Mouse (Mus musculus) intestine, embryonic 15.5 days (tissue): Measurements from ENCODE around the gene Tmem179b. TPM values are rescaled to one million over a fixed set of nuclear protein-coding genes. Genes with fewer than 3 reads are reported as not detected.

Source experiments
- ATAC-seq: fragments of 200-750 bp; cut with Nextera tagmentation; 2 replicates; pipeline ENCODE4 v1.8.0; 2017; ENCODE audit warnings: moderate TSS enrichment, moderate library complexity
- H3K27ac ChIP-seq: fragments of 300-500 bp; sonication (generic); 2 replicates; pipeline ENCODE4 v1.5.1; 2015; ENCODE audit warnings: mild to moderate bottlenecking, inconsistent platforms
- H3K27me3 ChIP-seq: fragments of 300-500 bp; sonication (generic); replicated peaks from 2 replicates; pipeline ENCODE4 v1.6.1; 2015; ENCODE audit warnings: inconsistent platforms
- H3K36me3 ChIP-seq: fragments of 300-500 bp; sonication (generic); 2 replicates; pipeline ENCODE4 v1.6.1; 2015; ENCODE audit warnings: inconsistent platforms
- H3K4me1 ChIP-seq: fragments of 300-500 bp; sonication (generic); replicated peaks from 2 replicates; pipeline ENCODE4 v1.6.1; 2015; ENCODE audit warnings: inconsistent platforms
- H3K4me2 ChIP-seq: fragments of 300-500 bp; sonication (generic); replicated peaks from 2 replicates; pipeline ENCODE4 v1.6.1; 2015; ENCODE audit warnings: mild to moderate bottlenecking, inconsistent platforms
- H3K4me3 ChIP-seq: fragments of 300-500 bp; sonication (generic); replicated peaks from 2 replicates; pipeline ENCODE4 v1.5.1; 2015; ENCODE audit warnings: inconsistent platforms
- H3K9ac ChIP-seq: fragments of 300-500 bp; sonication (generic); 2 replicates; pipeline ENCODE4 v1.6.1; 2015; ENCODE audit warnings: inconsistent platforms
- H3K9me3 ChIP-seq: fragments of 300-500 bp; sonication (generic); 2 replicates; pipeline ENCODE4 v1.6.1; 2016; ENCODE audit warnings: inconsistent platforms
- WGBS: fragments of 180-500 bp; shearing (Covaris S2); methylation state at CpG from one replicate; pipeline ENCODE4 v1.1.7; 2015; 5-methylcytosine and 5-hydroxymethylcytosine counted together
- polyA plus RNA-seq: library from polyadenylated mRNA; unstranded; fragments of >200 nt; fragmentation: Nextera tagmentation; extraction: Ambion mirVana; gene quantifications from 2 replicates; pipeline ENCODE4 v1.2.1, GENCODE M21; 2015

Tmem179b gene
- polyA plus RNA-seq, 1 experiment from 2014 or later = 90.4 TPM

GRCm38 (mm10) chr19:8772996-8773395 lies 1.3 kb downstream of the Tmem179b start:
- Histone ChIP-seq H3K9ac (peak overlapping the region; percentile 84), H3K36me3 (0 out of 2 replicates have a peak, but pooled peaks cover 8% of the 10 kb centered on the region), H3K27ac (peak overlapping the region; percentile 100; the same call in 1 of the 2 replicates), H3K4me1 (peaks cover 22% of the 10 kb centered on the region), H3K4me3 (peak overlapping the region; percentile 59), H3K9me3 (no peaks in the 10 kb centered on the region), H3K4me2 (peak overlapping the region; percentile 90), H3K27me3 (no peaks in the 10 kb centered on the region)
- WGBS = 77% methylated on average over 5 of the region's 5 CpGs
- ATAC-seq = no peak

DNA sequence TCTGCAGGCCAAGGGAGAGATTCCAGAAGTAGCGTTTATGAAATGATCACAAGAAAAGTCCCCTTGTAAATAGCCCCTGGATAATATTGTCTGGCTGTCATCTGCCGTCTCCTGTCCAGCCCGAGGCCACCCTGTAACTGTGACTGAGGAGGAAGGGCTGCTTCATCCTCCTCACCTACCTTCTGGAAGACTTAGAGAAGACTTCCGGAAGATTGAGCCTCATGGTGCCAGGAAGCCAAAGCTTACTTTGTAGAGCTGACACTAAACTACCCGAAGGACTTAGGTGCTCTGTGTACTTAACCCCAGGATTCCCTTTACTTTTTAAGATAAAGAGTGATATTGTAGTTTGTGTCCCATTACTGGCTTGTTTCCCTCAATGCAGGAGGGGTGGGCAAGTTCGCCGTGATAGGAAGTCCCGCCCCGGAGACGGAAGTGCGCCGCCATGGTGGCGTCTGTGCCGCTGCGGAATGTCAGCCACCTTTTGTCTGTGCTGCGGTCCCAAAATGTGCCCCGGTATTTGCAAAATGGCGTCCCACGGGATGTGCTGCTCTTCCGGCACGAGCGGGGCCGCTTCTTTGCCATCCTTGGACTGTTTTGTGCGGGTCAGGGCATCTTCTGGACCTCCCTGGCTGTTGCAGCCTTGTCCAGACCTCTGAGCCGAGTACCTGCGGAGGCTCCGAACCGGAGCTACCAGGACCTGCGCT lies 3.5 kb downstream of the Tmem179b start, which contains the start of gene Tmem223:
Gene Tmem223, plus strand, starts transcription at position 430 of the 704 bp plus-strand sequence.
- H3K9me3 ChIP-seq = no peaks in the 10 kb centered on the region
- H3K9ac ChIP-seq = peak within 1 kb of the TSS; percentile 91
- WGBS = 21% methylated on average over 29 of the region's 29 CpGs
- peak; percentile 63 for ATAC-seq
- peak within 1 kb of the TSS; percentile 86 for H3K27ac ChIP-seq
- peaks cover 22% of the 10 kb centered on the region for H3K4me1 ChIP-seq
- peaks cover 27% of the 10 kb centered on the region for H3K36me3 ChIP-seq
- H3K27me3 ChIP-seq = no peaks in the 10 kb centered on the region
- H3K4me3 ChIP-seq = peak within 1 kb of the TSS; percentile 73
- peak within 1 kb of the TSS; percentile 67 for H3K4me2 ChIP-seq

GRCm38 (mm10) chr19:8765562-8765961 lies 8.7 kb downstream of the Tmem179b start:
- Histone ChIP-seq H3K9ac (no peak overlapping the region), H3K9me3 (no peaks in the 10 kb centered on the region), H3K27ac (no peak overlapping the region), H3K4me2 (no peak overlapping the region), H3K4me3 (no peak overlapping the region), H3K27me3 (no peaks in the 10 kb centered on the region), H3K4me1 (0 out of 2 replicates have a peak, but pooled peaks cover 3% of the 10 kb centered on the region), H3K36me3 (peaks cover 55% of the 10 kb centered on the region)
- no peak for ATAC-seq
- 98% methylated on average over 9 of the region's 9 CpGs for WGBS

DNA sequence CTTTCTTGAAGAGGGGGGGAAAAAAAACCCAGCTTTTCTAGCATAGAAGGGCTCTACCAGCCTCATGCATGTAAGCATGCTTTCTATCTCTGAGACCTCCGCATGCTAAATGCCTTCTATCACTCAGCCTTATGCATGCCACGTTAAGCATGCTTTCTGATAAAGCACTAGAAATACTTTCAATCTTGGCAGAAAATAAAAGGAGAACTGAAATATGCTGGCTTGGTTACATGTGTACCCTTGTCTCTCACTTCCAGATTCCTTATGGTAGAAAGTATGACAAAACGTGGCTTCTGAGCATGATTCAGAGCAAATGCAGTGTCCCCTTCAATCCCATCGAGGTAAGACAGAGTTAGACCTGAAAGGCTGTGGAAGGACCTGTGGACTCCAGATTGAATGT lies 11.0 kb downstream of the Tmem179b start:
- H3K36me3 ChIP-seq = peaks cover 50% of the 10 kb centered on the region

DNA sequence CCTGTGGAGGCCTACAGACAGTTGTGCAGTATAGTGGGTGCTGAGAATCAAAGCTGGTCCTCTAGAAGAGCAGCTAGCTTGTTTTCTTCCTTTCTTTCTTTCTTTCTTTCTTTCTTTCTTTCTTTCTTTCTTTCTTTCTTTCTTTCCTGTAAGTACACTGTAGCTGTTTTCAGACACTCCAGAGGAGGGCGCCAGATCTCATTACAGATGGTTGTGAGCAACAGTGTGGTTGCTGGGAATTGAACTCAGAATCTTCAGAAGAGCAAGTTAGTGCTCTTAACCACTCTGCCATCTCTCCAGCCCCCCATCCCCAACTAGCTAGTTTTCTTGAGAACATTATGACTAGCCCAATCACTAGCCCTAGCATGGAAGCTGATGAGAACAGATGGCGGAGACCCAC lies 13.5 kb downstream of the Tmem179b start:
- Histone ChIP-seq H3K27me3 (no peaks in the 10 kb centered on the region), H3K9me3 (no peaks in the 10 kb centered on the region), H3K4me1 (peaks cover 7% of the 10 kb centered on the region; the same call in 1 of the 2 replicates), H3K9ac (no peak overlapping the region), H3K27ac (no peak overlapping the region), H3K4me3 (no peak overlapping the region), H3K36me3 (peaks cover 29% of the 10 kb centered on the region), H3K4me2 (no peak overlapping the region)
- ATAC-seq = no peak
- 96% methylated on average over 2 of the region's 2 CpGs for WGBS

More for the DNA sequence above, 11.0 kb downstream of the Tmem179b start:
- Histone ChIP-seq H3K9me3 (no peaks in the 10 kb centered on the region), H3K27ac (no peak overlapping the region), H3K27me3 (no peaks in the 10 kb centered on the region), H3K4me2 (no peak overlapping the region), H3K4me3 (no peak overlapping the region), H3K9ac (no peak overlapping the region), H3K4me1 (peaks cover under 1% of the 10 kb centered on the region; the same call in 1 of the 2 replicates)
- WGBS = 95% methylated on average over 4 of the region's 4 CpGs
- ATAC-seq = no peak

- Histone ChIP-seq H3K4me2 (peak overlapping the region; percentile 70; the same call in 1 of the 2 replicates), H3K4me3 (no peak overlapping the region), H3K27me3 (no peaks in the 10 kb centered on the region), H3K27ac (no peak overlapping the region), H3K36me3 (peaks cover 19% of the 10 kb centered on the region), H3K4me1 (peaks cover 9% of the 10 kb centered on the region; the same call in 1 of the 2 replicates), H3K9ac (no peak overlapping the region), H3K9me3 (no peaks in the 10 kb centered on the region)
- 80% methylated on average over 2 of the region's 2 CpGs for whole genome bisulfite sequencing
- no peak for ATAC-seq
These were observed 15.4 kb downstream of the Tmem179b start for GRCm38 (mm10) chr19:8758899-8759298.

- peak overlapping the region; percentile 94 for H3K27ac ChIP-seq
- H3K27me3 ChIP-seq = no peaks in the 10 kb centered on the region
- 0 out of 2 replicates have a peak, but pooled peaks cover 8% of the 10 kb centered on the region for H3K36me3 ChIP-seq
- H3K4me1 ChIP-seq = peaks cover 9% of the 10 kb centered on the region; the same call in 1 of the 2 replicates
- H3K4me3 ChIP-seq = peak overlapping the region; percentile 95
- no peak for ATAC-seq
- H3K9ac ChIP-seq = peak overlapping the region; percentile 96
- H3K4me2 ChIP-seq = peak overlapping the region; percentile 70
- no peaks in the 10 kb centered on the region for H3K9me3 ChIP-seq
- WGBS = 3% methylated on average over 14 of the region's 14 CpGs
These were observed 16.7 kb downstream of the Tmem179b start for GRCm38 (mm10) chr19:8757471-8757998.

DNA sequence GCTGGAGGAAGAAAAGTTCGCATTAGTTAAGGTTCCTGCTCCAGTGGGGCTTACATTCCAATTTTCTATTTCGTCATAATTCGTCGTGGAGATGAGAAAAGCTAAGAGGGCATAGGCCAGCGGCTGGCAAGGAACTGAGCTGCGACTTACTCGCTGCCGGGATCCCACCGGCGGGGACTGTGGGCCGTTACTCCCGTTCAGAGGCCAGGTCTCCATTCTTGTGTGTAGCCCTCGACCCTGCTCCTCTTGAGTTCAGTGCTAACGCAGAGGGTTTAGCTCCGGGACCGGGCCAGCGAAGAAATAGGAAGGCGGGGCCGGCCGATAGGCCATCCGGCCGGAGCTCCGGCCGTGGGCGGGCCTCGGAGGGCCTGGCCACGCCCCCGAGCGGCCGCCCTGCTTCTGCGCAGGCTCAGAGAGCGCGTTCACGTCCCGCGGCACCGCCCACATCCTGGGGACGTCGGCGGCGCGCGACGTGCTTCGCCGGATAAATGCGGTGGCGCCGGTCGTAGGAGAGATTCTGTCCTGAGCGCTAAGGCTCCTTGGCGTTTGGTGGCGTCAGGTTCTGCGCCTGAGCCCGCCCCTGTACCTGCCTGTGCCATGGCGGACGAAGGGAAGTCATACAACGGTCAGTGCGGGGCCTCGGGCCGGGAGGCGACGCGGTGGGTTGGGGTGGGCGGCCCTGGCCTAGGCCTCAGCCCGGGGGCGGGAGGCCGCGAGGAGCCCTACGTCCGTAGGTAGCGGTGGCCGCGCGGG lies 17.5 kb downstream of the Tmem179b start, which contains the start of gene Nxf1:
Gene Nxf1, plus strand, starts transcription at position 439 of the 753 bp plus-strand sequence.
- H3K9ac ChIP-seq = peak within 1 kb of the TSS; percentile 96
- H3K9me3 ChIP-seq = no peaks in the 10 kb centered on the region
- 0 out of 2 replicates have a peak, but pooled peaks cover 7% of the 10 kb centered on the region for H3K36me3 ChIP-seq
- H3K4me3 ChIP-seq = peak within 1 kb of the TSS; percentile 95
- under 1% methylated on average over 75 of the region's 75 CpGs for WGBS
- H3K4me2 ChIP-seq = peak within 1 kb of the TSS; percentile 70
- H3K27me3 ChIP-seq = no peaks in the 10 kb centered on the region
- peak; percentile 96 for ATAC-seq
- H3K27ac ChIP-seq = peak within 1 kb of the TSS; percentile 94
- H3K4me1 ChIP-seq = peaks cover 9% of the 10 kb centered on the region; the same call in 1 of the 2 replicates

DNA sequence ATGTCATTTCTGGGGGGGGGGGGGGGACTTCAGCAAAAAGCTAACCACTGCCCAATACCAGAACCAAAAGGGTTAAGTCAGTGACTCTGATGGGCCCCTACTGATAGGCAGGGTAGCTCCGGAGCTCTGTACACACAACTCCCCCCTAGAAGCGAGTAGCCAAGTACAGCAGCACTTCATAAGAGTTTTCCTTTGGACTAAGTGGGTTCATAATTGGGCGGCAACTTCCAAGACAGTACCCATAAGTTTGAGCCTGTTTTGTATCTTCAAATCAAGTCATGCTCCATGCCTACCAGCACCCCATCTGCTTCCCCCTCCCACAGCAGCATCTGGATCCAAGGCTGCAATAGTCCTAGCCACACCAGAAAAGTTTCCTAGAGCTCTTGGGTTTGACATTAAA lies 18.6 kb downstream of the Tmem179b start:
- Histone ChIP-seq H3K36me3 (peaks cover 10% of the 10 kb centered on the region), H3K27ac (no peak overlapping the region), H3K9me3 (no peaks in the 10 kb centered on the region), H3K4me3 (no peak overlapping the region), H3K9ac (no peak overlapping the region), H3K4me1 (peaks cover 9% of the 10 kb centered on the region; the same call in 1 of the 2 replicates), H3K4me2 (peak overlapping the region; percentile 70; the same call in 1 of the 2 replicates), H3K27me3 (no peaks in the 10 kb centered on the region)
- 53% methylated on average over 3 of the region's 3 CpGs for WGBS
- no peak for ATAC-seq

- H3K9me3 ChIP-seq = no peaks in the 10 kb centered on the region
- peaks cover 42% of the 10 kb centered on the region for H3K36me3 ChIP-seq
- WGBS = 83% methylated on average over 2 of the region's 2 CpGs
- peaks cover 8% of the 10 kb centered on the region for H3K4me1 ChIP-seq
- no peak overlapping the region for H3K9ac ChIP-seq
- H3K4me2 ChIP-seq = no peak overlapping the region
- no peak overlapping the region for H3K4me3 ChIP-seq
- H3K27me3 ChIP-seq = no peaks in the 10 kb centered on the region
- no peak for ATAC-seq
- H3K27ac ChIP-seq = no peak overlapping the region
These were observed 26.9 kb downstream of the Tmem179b start for GRCm38 (mm10) chr19:8747368-8747767.

DNA sequence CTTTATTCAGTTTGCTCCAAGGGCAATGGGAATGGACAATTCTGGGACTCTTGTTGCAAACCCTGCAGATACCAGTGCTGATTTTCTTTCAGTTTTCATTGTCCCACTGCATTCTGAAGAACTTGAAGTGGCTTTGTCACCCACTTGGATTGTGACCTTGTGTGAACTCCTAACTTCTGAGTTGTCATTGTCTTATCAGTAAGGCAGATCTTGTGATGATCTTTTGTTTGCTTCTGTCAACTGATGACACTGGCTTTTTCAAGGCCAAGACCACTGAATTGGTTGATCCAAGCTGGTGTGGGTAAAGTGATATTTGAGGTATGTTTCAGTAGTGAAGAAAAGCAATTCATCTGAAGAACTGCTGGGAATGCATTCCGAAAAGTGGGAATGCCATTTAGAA lies 28.9 kb downstream of the Tmem179b start:
- Histone ChIP-seq H3K9me3 (no peaks in the 10 kb centered on the region), H3K4me3 (no peak overlapping the region), H3K4me2 (no peak overlapping the region), H3K4me1 (peaks cover 17% of the 10 kb centered on the region), H3K36me3 (peaks cover 40% of the 10 kb centered on the region), H3K9ac (no peak overlapping the region), H3K27ac (no peak overlapping the region), H3K27me3 (no peaks in the 10 kb centered on the region)
- ATAC-seq = no peak
- 98% methylated on average over 1 of the region's 1 CpGs for WGBS

DNA sequence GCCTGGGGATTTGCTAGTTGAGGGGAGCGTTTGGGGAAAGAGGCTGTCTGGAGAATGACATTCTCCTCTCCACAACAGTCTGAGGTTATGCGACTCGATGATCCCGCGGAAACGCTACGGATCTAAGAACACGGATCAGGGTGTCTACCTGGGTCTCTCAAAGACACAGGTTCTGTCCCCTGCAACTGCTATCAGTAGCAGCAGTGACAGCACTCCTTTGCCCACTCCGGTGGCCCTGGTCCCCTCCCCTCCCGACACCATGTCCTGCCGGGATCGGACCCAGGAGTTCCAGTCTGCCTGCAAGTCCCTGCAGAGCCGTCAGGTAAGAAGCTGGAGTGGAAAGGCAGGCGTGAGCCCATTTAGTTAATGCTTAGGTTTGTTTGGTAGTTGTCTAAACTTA lies 32.1 kb downstream of the Tmem179b start:
- ATAC-seq = no peak
- H3K27me3 ChIP-seq = no peaks in the 10 kb centered on the region
- H3K4me2 ChIP-seq = peak overlapping the region; percentile 93
- H3K27ac ChIP-seq = peak overlapping the region; percentile 95
- peak overlapping the region; percentile 91 for H3K4me3 ChIP-seq
- peak overlapping the region; percentile 90 for H3K9ac ChIP-seq
- WGBS = 12% methylated on average over 14 of the region's 14 CpGs
- H3K36me3 ChIP-seq = peaks cover 46% of the 10 kb centered on the region
- H3K4me1 ChIP-seq = peaks cover 19% of the 10 kb centered on the region
- no peaks in the 10 kb centered on the region for H3K9me3 ChIP-seq
